Mouse (Mus musculus): ENCODE measurements at regions not wholly inside any gene's neighbourhood (a gene's known extent, or its start where the extent isn't known, plus 50 kb on each side); places are given as distances from the start of the nearest gene placed in this dataset.

- Histone ChIP-seq H3K4me3 (replicated peaks in 1 of 3; ENCODE audit: low read depth in 2 of 3, low read length in 2 of 3, poor library complexity in 1 of 3) (no peak overlapping the region), H3K9ac (ENCODE audit: insufficient read depth, low read depth) (no peak overlapping the region), H3K27ac (ENCODE audit: insufficient read depth, low read depth) (no peak overlapping the region), H3K79me2 (replicated peaks; ENCODE audit: control insufficient read depth, extremely low read depth, insufficient read depth, poor library complexity, severe bottlenecking) (no peaks in the 10 kb centered on the region), H3K9me3 (replicated peaks; ENCODE audit: low read length) (no peaks in the 10 kb centered on the region), H3K27me3 (replicated peaks) (no peaks in the 10 kb centered on the region), H3K4me2 (ENCODE audit: insufficient read depth, low read depth, poor library complexity, severe bottlenecking) (no peak overlapping the region), H3K36me3 (replicated peaks in 1 of 2; ENCODE audit: control insufficient read depth in 1 of 2, insufficient read depth in 1 of 2, low read length in 1 of 2) (peaks cover 0 to 2% of the 10 kb centered on the region in 2 experiments), H3K4me1 (ENCODE audit: control insufficient read depth in 1 of 2, insufficient read depth in 2 of 2) (peaks cover 7 to 30% of the 10 kb centered on the region in 2 experiments; a peak in 3 of 4 replicates)
- no peak for DNase-seq (ENCODE audit: extremely low read depth)
- TF ChIP-seq NRF1 (IDR thresholded peaks at IDR 0.05; ENCODE audit: low read depth, low read length) (no peak), CTCF (conservative IDR thresholded peaks at IDR 0.05 in 1 of 2, IDR thresholded peaks at IDR 0.05 in 1 of 2; ENCODE audit: low read depth in 2 of 2, low read length in 2 of 2) (no peak), POLR2A (IDR thresholded peaks at IDR 0.05; ENCODE audit: low read depth, low read length) (no peak), TBP (conservative IDR thresholded peaks at IDR 0.05; ENCODE audit: low read depth, low read length) (no peak), SMC3 (IDR thresholded peaks at IDR 0.05; ENCODE audit: low read depth, low read length) (no peak), JUND (conservative IDR thresholded peaks at IDR 0.05; ENCODE audit: low read depth, low read length) (no peak)
- dilution Hi-C loops (cut with MboI; ENCODE audit: extremely low pct_ligation_motif_present, extremely low pct_unique_long_range_greater_than_20kb, low sequenced_read_pairs): no loop called here
- in situ Hi-C loops (cut with MboI; ENCODE audit: low pct_ligation_motif_present, low pct_unique_long_range_greater_than_20kb, low sequenced_read_pairs): no loop called here
Measured at GRCm38 (mm10) chr3:41484920-41485319, 70.6 kb upstream of the Jade1 start.

GRCm38 (mm10) chr3:41483582-41483981, 71.9 kb upstream of the Jade1 start:
- dilution Hi-C loops (cut with MboI; ENCODE audit: extremely low pct_ligation_motif_present, extremely low pct_unique_long_range_greater_than_20kb, low sequenced_read_pairs) (no loop called here), in situ Hi-C loops (cut with MboI; ENCODE audit: low pct_ligation_motif_present, low pct_unique_long_range_greater_than_20kb, low sequenced_read_pairs) (no loop called here)
- no peaks in the 10 kb centered on the region for H3K9me3 ChIP-seq (replicated peaks; ENCODE audit: low read length)
- no peak for DNase-seq (ENCODE audit: extremely low read depth)
- H3K4me1 ChIP-seq (ENCODE audit: control insufficient read depth in 1 of 2, insufficient read depth in 2 of 2): peaks cover 0 to 16% of the 10 kb centered on the region in 2 experiments; a peak in 2 of 4 replicates
- H3K4me2 ChIP-seq (ENCODE audit: insufficient read depth, low read depth, poor library complexity, severe bottlenecking): no peak overlapping the region
- H3K27ac ChIP-seq (ENCODE audit: insufficient read depth, low read depth): no peak overlapping the region
- H3K4me3 ChIP-seq (replicated peaks in 1 of 3; ENCODE audit: low read depth in 2 of 3, low read length in 2 of 3, poor library complexity in 1 of 3): no peak overlapping the region
- no peaks in the 10 kb centered on the region for H3K79me2 ChIP-seq (replicated peaks; ENCODE audit: control insufficient read depth, extremely low read depth, insufficient read depth, poor library complexity, severe bottlenecking)
- H3K27me3 ChIP-seq (replicated peaks): no peaks in the 10 kb centered on the region
- TF ChIP-seq HCFC1 (IDR thresholded peaks at IDR 0.05; ENCODE audit: low read depth, low read length): no peak
- TF ChIP-seq NELFE (IDR thresholded peaks at IDR 0.05; ENCODE audit: low read depth, low read length): no peak
- TF ChIP-seq ZNF384 (IDR thresholded peaks at IDR 0.05; ENCODE audit: low read depth, low read length): no peak
- TF ChIP-seq ZMIZ1 (IDR thresholded peaks at IDR 0.05; ENCODE audit: low read depth, low read length): no peak
- TF ChIP-seq MEF2A (IDR thresholded peaks at IDR 0.05; ENCODE audit: borderline replicate concordance, low read depth, low read length): no peak
- no peak for TF ChIP-seq MAFK (IDR thresholded peaks at IDR 0.05; ENCODE audit: insufficient replicate concordance, low read length)
- no peak for TF ChIP-seq MXI1 (IDR thresholded peaks at IDR 0.05; ENCODE audit: low read depth, low read length)
- TF ChIP-seq PAX5 (IDR thresholded peaks at IDR 0.05; ENCODE audit: low read length): no peak
- no peak for TF ChIP-seq SIN3A (IDR thresholded peaks at IDR 0.05; ENCODE audit: low read length)
- no peak for TF ChIP-seq NRF1 (IDR thresholded peaks at IDR 0.05; ENCODE audit: low read depth, low read length)
- TF ChIP-seq IRF4 (IDR thresholded peaks at IDR 0.05; ENCODE audit: low read depth, low read length): no peak
- TF ChIP-seq JUND (conservative IDR thresholded peaks at IDR 0.05; ENCODE audit: low read depth, low read length): no peak
- TF ChIP-seq MYC (IDR thresholded peaks at IDR 0.05; ENCODE audit: low read depth, low read length): no peak
- no peak for TF ChIP-seq JUN (IDR thresholded peaks at IDR 0.05; ENCODE audit: insufficient read depth, low read depth, low read length)
- no peak for TF ChIP-seq UBTF (IDR thresholded peaks at IDR 0.05; ENCODE audit: low read depth, low read length)
- no peak for TF ChIP-seq ZKSCAN1 (IDR thresholded peaks at IDR 0.05; ENCODE audit: borderline replicate concordance, low read depth, low read length)
- TF ChIP-seq POLR2AphosphoS2 (IDR thresholded peaks at IDR 0.05; ENCODE audit: low read depth, low read length): no peak
- no peak for TF ChIP-seq ELF1 (IDR thresholded peaks at IDR 0.05; ENCODE audit: low read depth, low read length)
- no peak for TF ChIP-seq CHD2 (IDR thresholded peaks at IDR 0.05; ENCODE audit: low read length)
- H3K9ac ChIP-seq (ENCODE audit: insufficient read depth, low read depth): no peak overlapping the region
- peaks cover 0 to 2% of the 10 kb centered on the region in 2 experiments for H3K36me3 ChIP-seq (replicated peaks in 1 of 2; ENCODE audit: control insufficient read depth in 1 of 2, insufficient read depth in 1 of 2, low read length in 1 of 2)

All from CH12.LX (cell line).